Mouse (Mus musculus): Measurements from ENCODE around the gene Anxa3. TPM values are rescaled to one million over a fixed set of nuclear protein-coding genes. Genes with fewer than 3 reads are reported as not detected.

The Anxa3 gene
- total RNA-seq, 2 experiments from 2014 or later, result 18.3 to 30.3 TPM

GRCm38 (mm10) chr5:96834338-96834737 lies 41.2 kb downstream of the Anxa3 start:
- DNase-seq, result no peak

DNA sequence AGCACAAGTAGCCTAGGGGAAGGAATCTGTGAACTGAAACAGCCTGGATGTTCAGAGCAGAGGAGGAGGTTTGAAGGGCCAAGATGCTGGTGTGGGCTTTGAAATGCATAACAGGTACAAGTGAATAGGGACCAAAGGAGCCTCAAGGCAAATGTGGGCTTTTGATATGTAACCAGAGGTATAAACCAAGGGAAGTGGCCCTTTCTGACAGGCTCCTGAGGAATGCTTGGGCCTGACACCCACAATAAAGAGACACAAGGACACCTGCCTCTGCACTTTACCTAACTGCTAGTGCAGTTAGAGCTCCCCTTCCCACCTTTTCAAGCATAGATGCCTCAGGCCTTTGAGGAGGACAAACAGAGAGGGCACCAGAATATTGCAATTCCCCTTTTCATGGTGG lies 54.8 kb downstream of the Anxa3 start:
- no peak for DNase-seq

DNA sequence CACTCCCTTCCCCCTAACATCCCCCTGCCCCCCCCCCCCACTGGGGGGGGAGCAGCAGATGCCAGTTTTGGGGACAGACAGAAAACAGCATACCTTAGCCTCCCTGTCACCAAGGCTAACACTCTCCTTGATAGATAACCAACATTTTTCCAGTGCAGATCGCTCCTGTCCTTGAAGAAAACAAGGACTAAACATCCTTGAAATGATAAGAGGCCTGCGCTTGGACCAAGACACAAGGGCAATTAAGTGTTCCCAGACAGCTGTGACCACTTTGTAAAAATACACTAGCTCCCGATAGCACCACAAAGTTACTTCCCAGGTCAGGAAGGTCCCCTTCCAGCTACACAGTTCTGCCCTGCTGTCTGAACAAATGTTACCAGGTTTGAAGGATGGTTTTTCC lies 55.2 kb downstream of the Anxa3 start:
- DNase-seq, result peak in 1 of 2 experiments; percentile 11

DNA sequence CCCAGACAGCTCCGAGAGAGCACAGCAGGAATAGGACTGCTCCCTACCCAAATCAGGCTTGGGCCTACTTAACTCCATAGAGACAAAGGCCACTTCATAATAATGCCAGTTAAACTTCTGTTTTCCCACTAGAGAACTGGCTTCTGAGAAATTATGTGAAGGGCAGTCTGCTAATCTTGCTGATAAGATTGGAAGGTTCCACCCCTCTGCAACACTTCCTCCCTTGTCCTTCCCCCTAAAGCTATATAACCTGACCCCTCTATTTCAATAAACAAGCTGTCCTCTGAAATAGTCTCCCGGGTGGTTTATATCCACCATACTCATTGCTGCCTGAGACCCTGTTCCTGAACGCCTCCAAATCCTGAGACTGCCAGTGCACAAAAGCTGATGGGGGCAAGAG lies 56.1 kb downstream of the Anxa3 start:
- DNase-seq, result no peak

- DNase-seq, result no peak
Measured at GRCm38 (mm10) chr5:96853451-96853850, 60.3 kb downstream of the Anxa3 start.

DNA sequence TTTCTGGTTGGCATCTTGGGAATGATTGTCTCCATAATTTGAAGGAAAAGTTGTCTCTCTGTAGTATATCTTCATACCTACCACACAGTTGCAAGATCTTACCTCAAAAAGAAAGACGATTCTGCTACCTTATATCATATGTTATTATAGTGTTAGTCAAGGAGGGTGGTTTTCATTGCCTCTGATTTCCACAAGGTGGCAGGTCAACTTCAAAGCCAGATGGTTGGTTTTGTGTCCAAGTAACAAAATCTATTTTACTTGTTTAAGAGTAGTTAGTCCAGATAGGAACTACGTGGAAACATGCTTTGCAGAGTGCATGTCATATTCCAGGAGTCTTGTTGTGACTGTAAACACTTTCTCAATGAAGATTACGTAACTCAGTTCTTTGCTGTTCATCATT lies 61.2 kb downstream of the Anxa3 start:
- DNase-seq, result no peak

- DNase-seq, result no peak
Measured at GRCm38 (mm10) chr5:96859938-96860337, 66.8 kb downstream of the Anxa3 start.

- DNase-seq, result no peak
Measured at GRCm38 (mm10) chr5:96867171-96867570, 74.0 kb downstream of the Anxa3 start.

GRCm38 (mm10) chr5:96868893-96869292 lies 75.8 kb downstream of the Anxa3 start:
- DNase-seq, result no peak

GRCm38 (mm10) chr5:96870996-96871395 lies 77.9 kb downstream of the Anxa3 start:
- no peak for DNase-seq

- DNase-seq, result no peak
Measured at GRCm38 (mm10) chr5:96878178-96878577, 85.0 kb downstream of the Anxa3 start.

- DNase-seq, result no peak
Measured at GRCm38 (mm10) chr5:96878851-96879540, 85.9 kb downstream of the Anxa3 start.

DNA sequence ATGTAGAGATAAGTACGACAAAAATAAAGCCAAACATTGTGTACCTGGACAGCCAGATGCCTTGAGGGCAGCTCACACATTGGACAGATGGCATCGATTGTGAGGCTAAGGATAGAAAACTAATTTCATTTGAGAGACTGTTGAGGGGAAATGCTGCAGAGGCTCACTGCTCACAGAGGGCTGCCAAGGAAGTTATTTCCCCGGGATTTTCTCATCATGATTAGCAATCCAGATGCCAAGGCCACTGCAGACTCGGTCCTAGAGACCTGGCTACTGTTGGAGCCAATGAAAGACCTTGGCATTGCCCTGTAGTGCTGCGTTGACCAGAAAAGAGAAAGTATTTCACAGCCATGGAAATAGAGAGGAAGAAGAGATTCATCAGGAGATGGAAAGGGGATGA lies 87.1 kb downstream of the Anxa3 start:
- DNase-seq, result peak; percentile 63 to 66

DNA sequence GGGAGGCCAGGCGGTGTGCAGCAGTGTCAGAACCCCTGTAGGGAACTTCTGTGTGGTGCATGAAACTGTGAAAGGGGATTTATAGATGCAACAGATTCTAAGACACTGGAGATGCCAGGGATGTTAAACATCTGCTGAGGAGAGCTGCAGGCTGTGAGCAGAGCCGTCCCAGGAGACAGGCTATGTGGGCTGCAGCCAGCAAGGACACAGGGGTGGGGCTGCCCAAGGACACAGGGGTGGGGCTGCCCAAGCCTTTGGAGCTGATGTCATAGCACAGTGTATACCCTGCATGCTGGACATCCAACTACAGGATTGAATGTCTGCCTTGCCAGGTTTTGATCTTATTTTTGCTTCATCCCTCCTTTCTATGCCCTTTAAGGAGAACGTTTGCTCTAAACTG lies 88.0 kb downstream of the Anxa3 start:
- DNase-seq, result peak; percentile 61 to 84

DNA sequence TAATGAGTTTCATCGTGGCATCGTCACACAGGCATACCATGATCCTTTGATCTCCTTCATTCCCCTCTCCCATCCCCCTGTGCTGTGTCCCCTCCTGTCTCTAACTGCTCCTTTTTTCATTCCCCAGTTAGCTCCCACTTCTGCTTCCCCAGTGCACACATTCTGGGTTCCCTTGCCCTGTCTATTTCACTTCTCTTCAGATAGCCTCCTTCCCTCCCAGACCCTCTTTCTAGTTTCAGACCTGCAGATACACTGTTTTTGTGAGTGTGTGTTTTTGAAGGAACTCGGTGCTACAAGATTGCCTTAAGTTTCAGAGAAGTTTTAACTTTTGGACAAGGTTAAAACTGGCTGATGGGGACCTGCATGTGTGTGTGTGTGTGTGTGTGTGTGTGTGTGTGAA lies 88.5 kb downstream of the Anxa3 start:
- no peak for DNase-seq

DNA sequence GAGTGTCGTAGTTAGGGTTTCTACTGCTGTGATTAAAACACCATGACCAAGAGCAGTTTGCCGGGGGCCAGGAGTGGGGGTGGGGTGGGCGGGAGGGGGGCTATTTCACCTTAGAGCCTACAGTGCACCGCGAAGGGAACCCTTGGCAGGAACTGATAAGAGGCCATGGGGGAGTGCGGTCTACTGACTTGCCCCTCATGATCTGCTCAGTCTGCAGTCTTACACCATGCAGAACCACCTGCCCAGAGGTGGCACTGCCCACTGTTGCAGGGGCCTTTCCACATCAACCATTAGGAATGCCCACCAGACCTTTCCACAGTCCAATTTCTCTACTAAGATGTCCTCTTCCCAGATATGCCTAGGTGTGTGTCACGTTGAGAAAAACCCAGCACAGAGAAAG lies 92.1 kb downstream of the Anxa3 start:
- no peak for DNase-seq

GRCm38 (mm10) chr5:96888396-96888795 lies 95.3 kb downstream of the Anxa3 start:
- DNase-seq, result no peak

GRCm38 (mm10) chr5:96890367-96890766 lies 97.2 kb downstream of the Anxa3 start:
- DNase-seq, result no peak

Other genes starting within 250 kb of the Anxa3 start
- 10 to 100 TPM; 31.1 to 51.6 TPM for gene Bmp2k, start 204.3 kb downstream of the Anxa3 start, total RNA-seq (2021)

Data from adrenal gland, postnatal 36 days (tissue).